In the genomic region with DNA sequence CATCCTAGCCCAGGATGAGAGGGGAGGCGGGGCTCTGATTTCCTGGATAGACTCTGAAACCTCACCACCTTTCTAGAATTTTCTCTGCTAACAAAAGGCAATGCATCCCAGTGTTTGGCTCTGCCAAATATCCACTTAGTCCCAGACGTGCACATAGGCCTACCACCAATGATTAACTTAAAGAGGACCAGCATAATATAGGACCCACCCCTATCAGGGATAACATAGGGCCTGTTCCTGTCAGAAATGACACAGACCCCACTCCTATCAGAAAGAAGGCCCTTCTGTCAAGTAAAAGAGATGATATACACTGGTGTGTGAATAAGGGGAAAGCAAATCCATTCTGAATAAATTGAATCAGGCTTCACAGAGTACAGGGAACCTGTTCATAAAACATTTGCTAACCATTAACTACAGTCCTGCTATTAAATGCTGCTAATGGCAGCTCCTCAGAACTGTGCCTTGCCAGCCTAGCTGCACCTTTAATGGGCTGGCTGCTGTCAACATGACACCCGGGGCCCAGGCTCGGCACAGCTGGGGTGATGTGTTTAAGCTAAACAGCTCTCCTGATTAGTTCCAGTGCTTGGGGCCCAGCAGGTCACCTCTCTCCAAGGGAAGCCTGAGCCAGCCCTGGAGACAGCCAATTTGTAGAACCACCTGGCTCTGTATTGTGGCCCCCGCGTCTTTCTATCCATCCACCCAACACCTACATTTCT, we compare ENCODE assay signal across 11 mouse cellular contexts.
A peak's percentile ranks its signal among the peaks of the same experiment; 100 is the strongest.
DNase-seq lines count a peak whose midpoint lies in the region; ATAC-seq and TF ChIP-seq lines count a peak whose summit lies in the region.
"Had no signal": no experiment of that assay in that cellular context is flagged by ENCODE, and none has a peak within 500 bp of the region (broad histone marks: within the 10 kb centered on the region; RNA-seq: fewer than 3 reads in every experiment).

No protein-coding gene starts in this region.

- peak; percentile 16 to 28 for DNase-seq in adrenal gland, adult (ENCODE audit: inconsistent age in 2 of 2, low spot score in 1 of 2)
- DNase-seq in adrenal gland, postnatal 4 days (ENCODE audit: low spot score in 2 of 2): no peak
- no peak for DNase-seq in stomach, postnatal 0 days (ENCODE audit: low spot score)
- peak; percentile 77 for DNase-seq in limb, embryonic 10.5 days (ENCODE audit: low spot score)
- DNase-seq in layer of hippocampus, adult 2 months (ENCODE audit: low spot score in 2 of 2): no peak
- DNase-seq in gastrocnemius, postnatal 36 days: no peak
- DNase-seq: adrenal gland, postnatal 36 days; heart, postnatal 36 days had no signal

- no peak overlapping the region for H3K9ac ChIP-seq in stomach, embryonic 14.5 days (replicated peaks; ENCODE audit: low read depth, low read length)
- H3K9ac ChIP-seq in stomach, postnatal 0 days (ENCODE audit: low read length): no peak overlapping the region

- no peaks in the 10 kb centered on the region for H3K36me3 ChIP-seq in stomach, embryonic 14.5 days (ENCODE audit: control insufficient read depth, insufficient read depth, low read length)
- H3K36me3 ChIP-seq in stomach, postnatal 0 days (ENCODE audit: control insufficient read depth, insufficient read depth, low read length): no peaks in the 10 kb centered on the region
- no peaks in the 10 kb centered on the region for H3K36me3 ChIP-seq in limb, embryonic 10.5 days

- no peak for TF ChIP-seq CTCF in stomach, postnatal 0 days (IDR thresholded peaks at IDR 0.05; ENCODE audit: low read depth)
- no peak for TF ChIP-seq CTCF in layer of hippocampus, adult 2 months (conservative IDR thresholded peaks at IDR 0.05)

- H3K27ac ChIP-seq in stomach, embryonic 14.5 days (ENCODE audit: low read length): no peak overlapping the region
- H3K27ac ChIP-seq in stomach, postnatal 0 days (replicated peaks): no peak overlapping the region
- peak overlapping the region; percentile 58 for H3K27ac ChIP-seq in limb, embryonic 10.5 days
- H3K27ac ChIP-seq in layer of hippocampus, adult 2 months: no peak overlapping the region

- H3K4me1 ChIP-seq in stomach, embryonic 14.5 days (ENCODE audit: control insufficient read depth, insufficient read depth, low read length): no peaks in the 10 kb centered on the region
- no peaks in the 10 kb centered on the region for H3K4me1 ChIP-seq in stomach, postnatal 0 days (replicated peaks; ENCODE audit: control insufficient read depth, insufficient read depth)
- peaks cover 33% of the 10 kb centered on the region for H3K4me1 ChIP-seq in limb, embryonic 10.5 days

- H3K27me3 ChIP-seq in stomach, embryonic 14.5 days (ENCODE audit: control insufficient read depth, insufficient read depth, low read length): no peaks in the 10 kb centered on the region
- no peaks in the 10 kb centered on the region for H3K27me3 ChIP-seq in stomach, postnatal 0 days (ENCODE audit: control insufficient read depth, insufficient read depth, low read length)
- H3K27me3 ChIP-seq in limb, embryonic 10.5 days (ENCODE audit: low read depth, poor library complexity, severe bottlenecking): no peaks in the 10 kb centered on the region

- intact Hi-C loops in gastrocnemius, postnatal 36 days (cut with DNase I): no loop called here

- H3K4me2 ChIP-seq in stomach, embryonic 14.5 days (replicated peaks; ENCODE audit: low read depth, low read length): no peak overlapping the region
- no peak overlapping the region for H3K4me2 ChIP-seq in stomach, postnatal 0 days (replicated peaks; ENCODE audit: low read depth)

- no peak overlapping the region for H3K4me3 ChIP-seq in stomach, embryonic 14.5 days (ENCODE audit: low read depth, low read length)
- H3K4me3 ChIP-seq in stomach, postnatal 0 days (ENCODE audit: low read depth, low read length): no peak overlapping the region
- no peak overlapping the region for H3K4me3 ChIP-seq in limb, embryonic 10.5 days
- H3K4me3 ChIP-seq in layer of hippocampus, adult 2 months: no peak overlapping the region

- peak; percentile 75; the same call in 1 of the 2 replicates for ATAC-seq in stomach, embryonic 14.5 days (ENCODE audit: insufficient number of reproducible peaks, insufficient read depth, low FRiP score, low read depth)
- no peak for ATAC-seq in stomach, postnatal 0 days (ENCODE audit: low FRiP score, low TSS enrichment)
- ATAC-seq in megakaryocyte progenitor cell, adult 5-6 weeks (replicated peaks; ENCODE audit: poor library complexity): no peak
- ATAC-seq: lung, postnatal 0 days had no signal

- WGBS in stomach, embryonic 14.5 days: 30% methylated on average over 6 of the region's 6 CpGs
- 32% methylated on average over 6 of the region's 6 CpGs for WGBS in stomach, postnatal 0 days
- WGBS in limb, embryonic 10.5 days: 24% methylated on average over 6 of the region's 6 CpGs

- no peaks in the 10 kb centered on the region for H3K9me3 ChIP-seq in stomach, embryonic 14.5 days (ENCODE audit: control insufficient read depth, low read depth, low read length)
- no peaks in the 10 kb centered on the region for H3K9me3 ChIP-seq in stomach, postnatal 0 days (ENCODE audit: control insufficient read depth, low read length)
- H3K9me3 ChIP-seq in limb, embryonic 10.5 days (replicated peaks): no peaks in the 10 kb centered on the region

- TF ChIP-seq EP300 in stomach, postnatal 0 days (optimal IDR thresholded peaks at IDR 0.05): no peak

Comparison
In these comparisons a context has a peak if more than half of its experiments do, and no peak if none do; other contexts are left out.
1. DNase-seq: peak in adrenal gland, adult (2 of 2) and limb, embryonic 10.5 days (single experiment); none in adrenal gland, postnatal 4 days (0 of 2), stomach, postnatal 0 days (single experiment), layer of hippocampus, adult 2 months (0 of 2) and gastrocnemius, postnatal 36 days (0 of 2).